Mouse (Mus musculus) CH12.LX (cell line): ENCODE measurements around the gene Gna14.

Source experiments
- BHLHE40 ChIP-seq: IDR thresholded peaks from 2 replicates; pipeline ENCODE4 v1.6.1; 2011; ENCODE audit warnings: mild to moderate bottlenecking, low read depth, low read length, improper control_type of control experiment
- CTCF ChIP-seq, 2 experiments: IDR thresholded peaks in 1 of 2; conservative IDR thresholded peaks in 1 of 2; 2 replicates each; pipeline ENCODE4 v1.5.1; 2011 to 2012; ENCODE audit warnings: low read depth in 2 of 2, low read length in 2 of 2, improper control_type of control experiment in 1 of 2, inconsistent platforms in 1 of 2, mild to moderate bottlenecking in 1 of 2, moderate library complexity in 1 of 2
- EP300 ChIP-seq: IDR thresholded peaks from 2 replicates; pipeline ENCODE4 v1.6.1; 2011; ENCODE audit warnings: low read length, improper control_type of control experiment
- HCFC1 ChIP-seq: IDR thresholded peaks from 2 replicates; pipeline ENCODE4 v1.6.1; 2012; ENCODE audit warnings: low read depth, mild to moderate bottlenecking, inconsistent platforms, low read length, improper control_type of control experiment
- KAT2A ChIP-seq: IDR thresholded peaks from 2 replicates; pipeline ENCODE4 v1.6.1; 2012; ENCODE audit warnings: low read length, improper control_type of control experiment, inconsistent platforms; ENCODE audit not compliant: insufficient replicate concordance
- MAFK ChIP-seq: IDR thresholded peaks from 2 replicates; pipeline ENCODE4 v1.6.1; 2011; ENCODE audit warnings: low read length, improper control_type of control experiment; ENCODE audit not compliant: insufficient replicate concordance
- POLR2A ChIP-seq: IDR thresholded peaks from 2 replicates; pipeline ENCODE4 v1.6.1; 2011; ENCODE audit warnings: low read depth, mild to moderate bottlenecking, improper control_type of control experiment, low read length
- RAD21 ChIP-seq: IDR thresholded peaks from 2 replicates; pipeline ENCODE4 v1.6.1; 2011; ENCODE audit warnings: low read depth, mild to moderate bottlenecking, low read length, improper control_type of control experiment, moderate library complexity
- RCOR1 ChIP-seq: conservative IDR thresholded peaks from 2 replicates; pipeline ENCODE4 v1.6.1; 2012; ENCODE audit warnings: low read depth, mild to moderate bottlenecking, inconsistent platforms, low read length, improper control_type of control experiment
- SIN3A ChIP-seq: IDR thresholded peaks from 2 replicates; pipeline ENCODE4 v1.6.1; 2012; ENCODE audit warnings: low read length, improper control_type of control experiment, inconsistent platforms
- UBTF ChIP-seq: IDR thresholded peaks from 2 replicates; pipeline ENCODE4 v1.6.1; 2012; ENCODE audit warnings: low read depth, mild to moderate bottlenecking, inconsistent platforms, low read length, improper control_type of control experiment, moderate library complexity
- USF2 ChIP-seq: conservative IDR thresholded peaks from 2 replicates; pipeline ENCODE4 v1.6.1; 2011; ENCODE audit warnings: low read depth, low read length, improper control_type of control experiment
- ZNF384 ChIP-seq: IDR thresholded peaks from 2 replicates; pipeline ENCODE4 v1.6.1; 2012; ENCODE audit warnings: low read depth, low read length, improper control_type of control experiment, inconsistent platforms

DNA sequence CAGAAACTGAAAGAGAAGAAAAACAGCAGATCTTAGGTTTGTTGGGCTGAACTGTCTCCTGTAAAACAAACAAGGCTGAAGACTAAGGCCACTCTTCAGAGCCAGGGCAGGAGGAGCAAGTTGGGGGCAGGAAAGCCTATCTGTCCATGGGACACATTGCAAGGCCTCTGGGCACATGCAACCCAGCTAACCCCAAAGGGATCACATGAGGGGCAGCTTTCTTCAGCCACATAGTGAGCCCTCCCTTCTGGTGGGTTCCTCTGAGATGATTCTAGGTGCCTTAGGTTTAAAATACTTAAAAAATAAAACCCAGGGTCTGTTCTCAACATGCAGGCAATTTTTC is 158.4 kb downstream of the Gna14 start:
- no peak for TF ChIP-seq MAFK
- no peak for TF ChIP-seq RAD21
- TF ChIP-seq EP300: no peak
- TF ChIP-seq KAT2A: no peak
- TF ChIP-seq RCOR1: no peak
- no peak for TF ChIP-seq CTCF (conservative IDR thresholded peaks at IDR 0.05 in 1 of 2, IDR thresholded peaks at IDR 0.05 in 1 of 2; ENCODE audit: low read depth in 2 of 2, low read length in 2 of 2)
- no peak for TF ChIP-seq SIN3A
- no peak for TF ChIP-seq HCFC1
- TF ChIP-seq POLR2A: no peak
- no peak for TF ChIP-seq USF2
- no peak for TF ChIP-seq BHLHE40
- no peak for TF ChIP-seq UBTF
- no peak for TF ChIP-seq ZNF384
